Mouse (Mus musculus): Measurements from ENCODE around the gene Mrps21. TPM values are rescaled to one million over a fixed set of nuclear protein-coding genes. Genes with fewer than 3 reads are reported as not detected.
"Not testable (repeated sequence)": the region's sequence is repeated elsewhere in the genome, so short reads cannot be mapped to it uniquely, and the experiment has no call there.

Gene Mrps21
- polyA plus RNA-seq, 1 experiment from 2014 or later, result 340 TPM

GRCm38 (mm10) chr3:95904568-95904967 is 33.2 kb upstream of the Mrps21 start, which contains the start of gene Car14:
Gene Car14, minus strand, starts transcription at chr3:95904691.
- no peaks in the 10 kb centered on the region for H3K36me3 ChIP-seq (ENCODE audit: control insufficient read depth, insufficient read depth, low read length)
- peak within 1 kb of the TSS; percentile 66 for H3K27ac ChIP-seq (ENCODE audit: low read depth, low read length)

GRCm38 (mm10) chr3:95903753-95904502 is 32.6 kb upstream of the Mrps21 start:
- ATAC-seq (ENCODE audit: low FRiP score), result no peak
- DNase-seq (ENCODE audit: low spot score), result peak; percentile 55
- Histone ChIP-seq H3K4me2 (replicated peaks; ENCODE audit: low read depth, low read length) (peak overlapping the region; percentile 52), H3K4me3 (ENCODE audit: low read depth, low read length) (peak overlapping the region; percentile 32), H3K4me1 (replicated peaks; ENCODE audit: control insufficient read depth, insufficient read depth, low read length) (peaks cover 13% of the 10 kb centered on the region), H3K27ac (ENCODE audit: low read depth, low read length) (peak overlapping the region; percentile 66; the same call in 1 of the 2 replicates), H3K27me3 (ENCODE audit: control insufficient read depth, insufficient read depth, low read length) (no peaks in the 10 kb centered on the region), H3K9ac (ENCODE audit: low read depth, low read length) (peak overlapping the region; percentile 65), H3K9me3 (ENCODE audit: control insufficient read depth, low read length) (no peaks in the 10 kb centered on the region), H3K36me3 (ENCODE audit: control insufficient read depth, insufficient read depth, low read length) (no peaks in the 10 kb centered on the region)
- WGBS, result 2% methylated on average over 15 of the region's 15 CpGs

More at GRCm38 (mm10) chr3:95904568-95904967, 33.2 kb upstream of the Mrps21 start, which contains the start of gene Car14:
- Histone ChIP-seq H3K4me1 (replicated peaks; ENCODE audit: control insufficient read depth, insufficient read depth, low read length) (peaks cover 13% of the 10 kb centered on the region), H3K4me3 (ENCODE audit: low read depth, low read length) (peak within 1 kb of the TSS; percentile 32), H3K4me2 (replicated peaks; ENCODE audit: low read depth, low read length) (peak within 1 kb of the TSS; percentile 52), H3K9me3 (ENCODE audit: control insufficient read depth, low read length) (no peaks in the 10 kb centered on the region), H3K9ac (ENCODE audit: low read depth, low read length) (peak within 1 kb of the TSS; percentile 65), H3K27me3 (ENCODE audit: control insufficient read depth, insufficient read depth, low read length) (no peaks in the 10 kb centered on the region)
- DNase-seq (ENCODE audit: low spot score) (peak; percentile 58), ATAC-seq (ENCODE audit: low FRiP score) (peak; percentile 50)
- WGBS, result under 1% methylated on average over 15 of the region's 15 CpGs

GRCm38 (mm10) chr3:95902643-95903042 is 31.3 kb upstream of the Mrps21 start:
- Histone ChIP-seq H3K27ac (ENCODE audit: low read depth, low read length) (no peak overlapping the region), H3K36me3 (ENCODE audit: control insufficient read depth, insufficient read depth, low read length) (no peaks in the 10 kb centered on the region), H3K9ac (ENCODE audit: low read depth, low read length) (no peak overlapping the region), H3K4me1 (replicated peaks; ENCODE audit: control insufficient read depth, insufficient read depth, low read length) (peaks cover 13% of the 10 kb centered on the region), H3K4me2 (replicated peaks; ENCODE audit: low read depth, low read length) (no peak overlapping the region), H3K4me3 (ENCODE audit: low read depth, low read length) (no peak overlapping the region; the same call in 1 of the 2 replicates), H3K9me3 (ENCODE audit: control insufficient read depth, low read length) (no peaks in the 10 kb centered on the region), H3K27me3 (ENCODE audit: control insufficient read depth, insufficient read depth, low read length) (no peaks in the 10 kb centered on the region)
- WGBS, result 41% methylated on average over 5 of the region's 6 CpGs
- ATAC-seq (ENCODE audit: low FRiP score) (no peak), DNase-seq (ENCODE audit: low spot score) (no peak)

GRCm38 (mm10) chr3:95902373-95902625 is 31.0 kb upstream of the Mrps21 start:
- Histone ChIP-seq H3K9me3 (ENCODE audit: control insufficient read depth, low read length) (no peaks in the 10 kb centered on the region), H3K27ac (ENCODE audit: low read depth, low read length) (no peak overlapping the region), H3K4me2 (replicated peaks; ENCODE audit: low read depth, low read length) (no peak overlapping the region), H3K9ac (ENCODE audit: low read depth, low read length) (no peak overlapping the region), H3K27me3 (ENCODE audit: control insufficient read depth, insufficient read depth, low read length) (no peaks in the 10 kb centered on the region), H3K4me1 (replicated peaks; ENCODE audit: control insufficient read depth, insufficient read depth, low read length) (peaks cover 13% of the 10 kb centered on the region), H3K4me3 (ENCODE audit: low read depth, low read length) (no peak overlapping the region), H3K36me3 (ENCODE audit: control insufficient read depth, insufficient read depth, low read length) (no peaks in the 10 kb centered on the region)
- ATAC-seq (ENCODE audit: low FRiP score), result no peak
- no peak for DNase-seq (ENCODE audit: low spot score)

GRCm38 (mm10) chr3:95901616-95902372 is 30.5 kb upstream of the Mrps21 start:
- Histone ChIP-seq H3K9ac (ENCODE audit: low read depth, low read length) (no peak overlapping the region), H3K4me3 (ENCODE audit: low read depth, low read length) (no peak overlapping the region), H3K27ac (ENCODE audit: low read depth, low read length) (no peak overlapping the region), H3K36me3 (ENCODE audit: control insufficient read depth, insufficient read depth, low read length) (no peaks in the 10 kb centered on the region), H3K27me3 (ENCODE audit: control insufficient read depth, insufficient read depth, low read length) (no peaks in the 10 kb centered on the region), H3K4me1 (replicated peaks; ENCODE audit: control insufficient read depth, insufficient read depth, low read length) (peaks cover 13% of the 10 kb centered on the region), H3K9me3 (ENCODE audit: control insufficient read depth, low read length) (no peaks in the 10 kb centered on the region), H3K4me2 (replicated peaks; ENCODE audit: low read depth, low read length) (no peak overlapping the region)
- no peak for ATAC-seq (ENCODE audit: low FRiP score)
- no peak for DNase-seq (ENCODE audit: low spot score)
- WGBS, result 60% methylated on average over 9 of the region's 9 CpGs

- H3K36me3 ChIP-seq (ENCODE audit: control insufficient read depth, insufficient read depth, low read length), result no peaks in the 10 kb centered on the region
- no peak overlapping the region for H3K9ac ChIP-seq (ENCODE audit: low read depth, low read length)
- peaks cover 9% of the 10 kb centered on the region for H3K4me1 ChIP-seq (replicated peaks; ENCODE audit: control insufficient read depth, insufficient read depth, low read length)
Observed at GRCm38 (mm10) chr3:95899800-95900524, 28.6 kb upstream of the Mrps21 start.

GRCm38 (mm10) chr3:95895501-95895900 is 24.2 kb upstream of the Mrps21 start:
- H3K4me3 ChIP-seq (ENCODE audit: low read depth, low read length); ATAC-seq (ENCODE audit: low FRiP score); H3K36me3 ChIP-seq (ENCODE audit: control insufficient read depth, insufficient read depth, low read length); DNase-seq (ENCODE audit: low spot score); H3K4me2 ChIP-seq (replicated peaks; ENCODE audit: low read depth, low read length); H3K27me3 ChIP-seq (ENCODE audit: control insufficient read depth, insufficient read depth, low read length); H3K9me3 ChIP-seq (ENCODE audit: control insufficient read depth, low read length); H3K9ac ChIP-seq (ENCODE audit: low read depth, low read length); H3K4me1 ChIP-seq (replicated peaks; ENCODE audit: control insufficient read depth, insufficient read depth, low read length); H3K27ac ChIP-seq (ENCODE audit: low read depth, low read length): not testable (repeated sequence)
- 90% methylated on average over 7 of the region's 7 CpGs for WGBS

More at GRCm38 (mm10) chr3:95899800-95900524, 28.6 kb upstream of the Mrps21 start:
- Histone ChIP-seq H3K4me3 (ENCODE audit: low read depth, low read length) (no peak overlapping the region), H3K9me3 (ENCODE audit: control insufficient read depth, low read length) (no peaks in the 10 kb centered on the region), H3K27me3 (ENCODE audit: control insufficient read depth, insufficient read depth, low read length) (no peaks in the 10 kb centered on the region), H3K27ac (ENCODE audit: low read depth, low read length) (no peak overlapping the region), H3K4me2 (replicated peaks; ENCODE audit: low read depth, low read length) (no peak overlapping the region)
- DNase-seq (ENCODE audit: low spot score) (no peak), ATAC-seq (ENCODE audit: low FRiP score) (no peak)
- WGBS, result 76% methylated on average over 13 of the region's 13 CpGs

GRCm38 (mm10) chr3:95894317-95895160 is 23.2 kb upstream of the Mrps21 start:
- H3K4me2 ChIP-seq (replicated peaks; ENCODE audit: low read depth, low read length), result peak overlapping the region; percentile 93
- peak overlapping the region; percentile 74 for H3K9ac ChIP-seq (ENCODE audit: low read depth, low read length)
- DNase-seq (ENCODE audit: low spot score) (peak; percentile 51), ATAC-seq (ENCODE audit: low FRiP score) (0 out of 2 replicates have a peak, but pooled peaks have one; percentile 2)
- 0 out of 2 replicates have a peak overlapping the region, but pooled peaks have one; percentile 33 for H3K27ac ChIP-seq (ENCODE audit: low read depth, low read length)
- no peaks in the 10 kb centered on the region for H3K36me3 ChIP-seq (ENCODE audit: control insufficient read depth, insufficient read depth, low read length)
- peak overlapping the region; percentile 70 for H3K4me3 ChIP-seq (ENCODE audit: low read depth, low read length)
- no peaks in the 10 kb centered on the region for H3K9me3 ChIP-seq (ENCODE audit: control insufficient read depth, low read length)
- no peaks in the 10 kb centered on the region for H3K27me3 ChIP-seq (ENCODE audit: control insufficient read depth, insufficient read depth, low read length)
- 18% methylated on average over 16 of the region's 16 CpGs for WGBS
- no peaks in the 10 kb centered on the region for H3K4me1 ChIP-seq (replicated peaks; ENCODE audit: control insufficient read depth, insufficient read depth, low read length)

Data from hindbrain, embryonic 11.5 days (tissue).